Mouse (Mus musculus): ENCODE measurements at regions not wholly inside any gene's neighbourhood (a gene's known extent, or its start where the extent isn't known, plus 50 kb on each side); places are given as distances from the start of the nearest gene placed in this dataset.
A peak's percentile ranks its signal among the peaks of the same experiment; 100 is the strongest.

DNA sequence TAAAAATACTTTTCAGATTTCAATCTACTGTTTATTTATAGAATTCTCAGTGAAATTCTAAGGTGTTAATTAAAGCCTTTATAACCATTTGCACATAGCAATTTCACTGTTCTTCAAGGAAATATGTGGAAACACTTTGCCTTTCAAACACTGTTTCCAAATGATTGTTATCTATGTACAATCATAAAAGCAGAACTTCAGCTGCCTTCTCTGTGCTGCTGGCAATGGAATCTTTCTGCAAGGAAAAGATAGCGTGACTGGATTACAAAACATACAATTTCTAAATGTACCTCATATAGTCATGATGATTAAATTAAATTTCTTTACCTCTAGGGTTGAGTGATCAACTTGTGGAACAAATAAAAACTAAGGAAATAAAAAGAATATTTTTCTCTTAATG is 326.2 kb downstream of the Kctd12 start:
- DNase-seq (ENCODE audit: extremely low spot score, low spot score): no peak

DNA sequence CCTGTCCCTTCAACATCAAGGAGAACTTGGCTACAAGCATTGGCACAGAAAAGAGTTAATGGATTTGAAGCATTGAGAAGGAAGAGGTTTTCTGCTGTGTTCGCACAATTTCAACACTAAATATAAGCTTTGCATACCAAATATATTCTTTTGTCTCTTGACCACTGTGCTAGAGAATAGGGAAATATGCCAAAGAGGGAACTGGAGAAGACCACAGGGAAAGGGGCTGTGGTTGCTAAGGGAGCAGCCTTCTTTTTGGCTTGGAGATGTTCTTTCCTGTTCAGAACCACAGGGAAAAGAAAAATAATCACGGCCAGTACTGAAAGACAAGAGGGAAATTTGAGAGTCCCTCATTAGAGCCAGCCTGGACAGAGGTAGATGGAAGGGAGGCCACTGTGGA is 352.8 kb downstream of the Kctd12 start:
- DNase-seq (ENCODE audit: extremely low spot score, low spot score): no peak

DNA sequence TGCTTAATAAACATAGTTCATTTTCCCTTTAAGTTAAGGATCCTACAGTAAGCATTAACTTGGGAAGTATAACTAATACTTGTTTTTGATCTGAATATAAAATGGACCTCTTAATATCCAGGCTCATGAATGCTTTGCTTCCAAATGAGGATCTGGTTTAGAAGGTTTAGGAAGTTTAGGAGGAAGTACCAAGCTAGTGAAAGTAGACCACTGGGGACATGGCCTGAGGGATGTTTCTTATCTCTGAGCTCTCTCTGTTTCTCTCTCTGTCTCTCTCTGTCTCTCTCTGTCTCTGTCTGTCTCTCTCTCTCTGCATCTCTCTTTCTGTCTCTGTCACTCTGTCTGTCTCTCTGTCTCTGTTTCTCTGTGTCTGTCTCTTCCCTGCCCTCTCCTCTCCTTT is 360.9 kb downstream of the Kctd12 start:
- DNase-seq (ENCODE audit: extremely low spot score, low spot score): no peak

DNA sequence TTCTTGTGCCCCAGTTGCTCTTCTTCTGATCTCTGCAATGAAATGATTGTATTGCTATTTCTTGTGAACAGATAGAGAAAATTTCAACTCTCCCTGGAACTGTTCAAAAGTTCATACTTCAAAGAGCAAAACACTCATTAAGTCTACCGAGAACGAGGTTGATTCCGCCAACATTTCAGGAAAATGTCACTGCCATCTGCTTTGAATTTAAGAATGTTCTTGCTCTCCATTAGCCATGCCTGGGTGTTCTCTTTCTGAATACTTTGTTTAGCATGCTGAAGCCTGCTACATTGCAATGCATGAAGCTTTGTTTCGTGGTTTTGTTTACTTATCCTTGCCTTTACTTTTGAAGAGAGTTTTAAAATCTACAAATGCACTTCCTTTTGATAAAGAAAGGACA is 363.4 kb downstream of the Kctd12 start:
- no peak for DNase-seq (ENCODE audit: extremely low spot score, low spot score)

- DNase-seq (ENCODE audit: extremely low spot score, low spot score): no peak
Observed at GRCm38 (mm10) chr14:102615588-102616309, 366.7 kb downstream of the Kctd12 start.

- no peak for DNase-seq (ENCODE audit: extremely low spot score, low spot score)
Observed at GRCm38 (mm10) chr14:102606055-102606454, 376.4 kb downstream of the Kctd12 start.

DNA sequence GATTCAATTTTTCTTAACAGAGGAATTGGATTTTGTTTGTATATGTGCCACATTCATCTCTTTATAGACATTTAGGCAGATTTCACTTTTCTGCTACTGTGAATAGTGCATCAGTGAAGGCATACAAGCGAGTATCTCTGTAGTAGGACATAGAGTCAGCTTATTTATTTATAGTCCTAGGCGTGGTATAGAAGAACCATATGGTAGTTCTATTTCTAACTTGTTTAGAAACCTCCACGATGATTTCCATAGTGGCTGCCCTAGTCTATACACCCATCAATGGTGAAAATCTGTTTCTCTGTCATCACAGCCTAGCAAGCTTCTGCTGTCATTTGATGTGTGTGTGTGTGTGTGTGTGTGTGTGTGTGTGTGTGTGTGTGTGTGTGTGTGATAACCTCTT is 387.6 kb downstream of the Kctd12 start:
- DNase-seq (ENCODE audit: extremely low spot score, low spot score): no peak

DNA sequence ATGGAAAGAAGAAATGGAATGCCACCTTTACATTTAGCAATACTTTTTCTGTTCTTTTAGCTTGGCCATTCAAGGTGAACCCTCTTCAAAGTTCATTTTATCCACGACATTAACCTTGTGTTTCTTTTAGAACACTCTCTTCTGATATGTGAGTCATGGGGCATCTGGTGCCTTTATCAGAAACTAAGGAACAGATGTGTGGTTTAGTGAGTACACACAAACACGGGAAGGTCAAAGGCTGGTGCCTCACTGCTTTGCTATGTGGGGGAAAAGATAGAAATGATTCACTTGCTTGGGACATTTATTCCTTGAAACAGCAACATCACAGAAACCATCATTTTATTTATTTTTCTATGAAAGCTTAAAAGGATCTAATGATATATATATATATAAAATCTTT is 428.7 kb downstream of the Kctd12 start:
- DNase-seq (ENCODE audit: extremely low spot score, low spot score): no peak

- no peak for DNase-seq (ENCODE audit: extremely low spot score, low spot score)
Observed at GRCm38 (mm10) chr14:102552598-102552997, 429.8 kb downstream of the Kctd12 start.

DNA sequence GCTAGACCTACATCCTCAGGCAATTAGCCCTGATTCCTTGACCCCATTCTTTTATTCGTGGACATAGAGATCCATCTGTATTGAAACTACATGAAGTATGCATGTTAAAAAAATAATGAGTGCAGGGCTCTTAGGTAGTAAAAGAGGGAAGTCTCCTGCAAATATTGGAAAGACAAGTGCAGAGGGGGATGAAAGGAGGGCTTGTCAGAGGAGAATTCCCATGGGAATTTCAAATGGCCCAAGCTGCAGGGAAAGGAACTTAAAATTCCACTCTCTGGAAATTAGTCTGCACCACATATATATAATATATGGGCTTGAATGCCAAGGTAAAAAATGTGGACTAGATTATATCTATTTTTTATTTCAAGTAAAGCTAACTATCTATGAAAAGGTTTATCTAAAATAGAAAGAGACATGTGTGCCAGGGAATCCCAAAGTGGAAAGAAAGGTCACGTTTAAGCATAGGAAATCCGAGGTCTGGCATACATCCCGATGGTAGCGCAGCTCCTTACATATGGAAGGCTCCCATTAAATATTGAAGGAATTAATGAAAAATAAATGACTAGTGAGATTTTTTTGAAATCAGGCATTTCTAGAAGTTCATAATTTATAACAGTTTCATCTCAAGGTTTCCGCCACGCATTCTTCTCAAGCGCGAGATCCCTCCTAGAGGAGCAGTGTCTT is 457.4 kb downstream of the Kctd12 start:
- DNase-seq (ENCODE audit: extremely low spot score, low spot score): no peak

DNA sequence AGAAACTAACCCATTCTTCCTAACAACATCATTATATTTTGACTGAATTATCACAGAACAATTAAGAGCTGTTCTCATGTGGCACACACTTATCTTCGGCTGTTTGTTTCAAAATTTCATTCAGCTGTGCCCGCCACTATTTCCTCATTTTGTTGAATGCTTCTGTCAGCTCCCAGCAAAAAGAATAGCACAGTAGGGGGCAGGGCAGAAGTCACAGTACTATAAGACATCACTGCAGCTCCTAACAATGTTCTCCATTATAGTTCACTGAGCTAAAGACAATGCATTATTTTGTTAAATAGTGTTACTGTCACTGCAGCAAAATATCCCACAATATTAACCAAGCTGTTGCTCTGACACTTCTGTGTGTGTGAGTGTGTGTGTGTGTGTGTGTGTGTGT is 465.7 kb downstream of the Kctd12 start:
- DNase-seq (ENCODE audit: extremely low spot score, low spot score): no peak

DNA sequence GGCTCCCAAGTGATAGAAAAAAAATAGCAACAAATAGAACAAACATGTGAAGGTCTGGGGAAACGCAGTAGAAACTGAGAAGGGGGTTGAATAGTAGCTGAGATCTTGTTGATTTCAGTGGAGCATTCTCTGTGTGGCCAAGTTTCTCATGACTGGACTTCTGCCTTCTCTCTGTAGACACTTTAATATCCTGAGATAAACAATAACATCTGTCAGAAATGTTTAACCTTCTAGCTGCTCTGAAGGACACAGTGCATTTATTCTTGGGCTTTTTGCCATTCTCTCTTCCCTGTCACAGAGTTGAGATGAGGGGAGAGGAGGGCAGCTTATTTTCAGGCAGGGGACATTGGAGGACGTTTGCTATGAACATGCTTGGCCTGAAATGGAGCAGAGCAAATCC is 467.9 kb downstream of the Kctd12 start:
- DNase-seq (ENCODE audit: extremely low spot score, low spot score): no peak

GRCm38 (mm10) chr14:102512651-102513050 is 469.8 kb downstream of the Kctd12 start:
- no peak for DNase-seq (ENCODE audit: extremely low spot score, low spot score)

- DNase-seq (ENCODE audit: extremely low spot score, low spot score): no peak
Observed at GRCm38 (mm10) chr14:102511691-102512383, 470.6 kb downstream of the Kctd12 start.

GRCm38 (mm10) chr14:102510387-102510786 is 472.1 kb downstream of the Kctd12 start:
- DNase-seq (ENCODE audit: extremely low spot score, low spot score): peak; percentile 58

DNA sequence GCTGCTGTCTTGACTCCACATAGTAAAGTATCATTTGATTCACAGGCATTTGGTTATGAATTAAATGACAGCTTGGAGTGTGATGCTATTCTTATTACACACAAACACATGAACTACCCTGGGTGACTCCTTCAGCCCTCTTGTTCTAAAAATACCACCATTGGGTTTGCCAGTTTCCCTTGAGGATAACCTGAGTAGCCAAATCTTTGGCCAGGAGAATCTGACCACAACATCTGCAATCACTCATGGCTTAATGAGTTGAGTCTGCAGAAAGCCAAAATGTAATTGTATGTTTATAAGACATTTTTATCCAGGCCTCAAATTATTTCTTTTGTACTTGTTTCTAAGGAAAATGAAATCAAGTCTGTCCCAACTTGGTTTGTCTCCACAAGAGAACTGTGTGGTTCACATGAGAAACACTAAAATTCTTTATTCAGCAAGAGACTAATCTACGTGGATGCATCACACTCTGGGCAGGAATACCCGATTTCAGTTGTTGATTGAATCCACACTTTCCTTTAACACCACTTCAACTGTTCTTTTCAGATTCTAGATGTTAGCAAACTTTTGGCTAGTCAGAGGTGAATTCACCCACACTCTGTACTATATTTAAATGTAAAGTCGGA is 476.6 kb downstream of the Kctd12 start:
- no peak for DNase-seq (ENCODE audit: extremely low spot score, low spot score)

GRCm38 (mm10) chr14:102497179-102497578 is 485.3 kb downstream of the Kctd12 start:
- DNase-seq (ENCODE audit: extremely low spot score, low spot score): no peak

- DNase-seq (ENCODE audit: extremely low spot score, low spot score): no peak
Observed at GRCm38 (mm10) chr14:102492376-102492775, 490.1 kb downstream of the Kctd12 start.

DNA sequence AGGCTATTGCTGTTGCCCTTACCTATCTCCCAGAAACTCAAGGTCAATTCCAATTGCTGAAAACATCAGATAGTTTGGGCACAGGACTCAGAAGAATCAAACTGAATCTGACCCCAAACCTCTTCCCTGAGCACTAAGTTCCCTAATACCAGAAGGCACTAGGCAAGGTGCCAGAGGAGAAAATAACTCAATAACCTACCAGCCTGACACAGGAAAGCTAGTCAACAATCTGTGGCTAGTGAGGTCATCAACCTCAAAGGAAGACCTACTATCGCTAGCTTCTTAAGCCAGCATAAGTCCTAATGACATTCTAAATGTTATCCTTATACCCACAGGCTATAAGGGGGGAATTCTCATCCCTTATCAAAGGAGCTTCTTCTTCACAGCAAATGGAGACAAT is 491.2 kb downstream of the Kctd12 start:
- DNase-seq (ENCODE audit: extremely low spot score, low spot score): no peak

DNA sequence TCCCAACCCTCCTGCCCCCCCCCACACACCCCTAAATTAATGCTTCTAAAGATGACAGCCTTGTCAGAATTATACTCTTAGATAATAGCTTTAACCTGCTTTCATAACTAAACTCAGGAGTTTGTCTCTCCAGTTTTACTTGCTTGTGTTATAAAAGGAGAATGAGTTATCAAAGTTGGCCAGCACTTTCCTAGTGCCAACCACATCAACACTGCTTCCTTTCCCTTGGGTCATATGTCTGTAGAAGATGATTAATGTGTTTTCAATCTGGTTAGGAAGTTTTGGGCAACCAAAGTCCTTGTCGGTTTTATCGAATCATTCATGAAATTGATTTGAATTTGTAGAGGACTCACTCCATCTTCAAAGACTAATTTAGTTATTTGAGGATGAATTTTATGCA is 505.3 kb downstream of the Kctd12 start:
- DNase-seq (ENCODE audit: extremely low spot score, low spot score): no peak

- DNase-seq (ENCODE audit: extremely low spot score, low spot score): no peak
Observed at GRCm38 (mm10) chr14:102469326-102469725, 513.1 kb downstream of the Kctd12 start.

- no peak for DNase-seq (ENCODE audit: extremely low spot score, low spot score)
Observed at GRCm38 (mm10) chr14:102461001-102461400, 521.4 kb downstream of the Kctd12 start.

Measured in neural tube, embryonic 10.5 days (tissue).